Mouse (Mus musculus): ENCODE results near the gene Slc6a6. TPM values are rescaled to one million over a fixed set of nuclear protein-coding genes. Genes with fewer than 3 reads are reported as not detected.
A peak's percentile ranks its signal among the peaks of the same experiment; 100 is the strongest.

Gene Slc6a6
- polyA plus RNA-seq, 1 experiment from 2014 or later: 47.0 TPM

DNA sequence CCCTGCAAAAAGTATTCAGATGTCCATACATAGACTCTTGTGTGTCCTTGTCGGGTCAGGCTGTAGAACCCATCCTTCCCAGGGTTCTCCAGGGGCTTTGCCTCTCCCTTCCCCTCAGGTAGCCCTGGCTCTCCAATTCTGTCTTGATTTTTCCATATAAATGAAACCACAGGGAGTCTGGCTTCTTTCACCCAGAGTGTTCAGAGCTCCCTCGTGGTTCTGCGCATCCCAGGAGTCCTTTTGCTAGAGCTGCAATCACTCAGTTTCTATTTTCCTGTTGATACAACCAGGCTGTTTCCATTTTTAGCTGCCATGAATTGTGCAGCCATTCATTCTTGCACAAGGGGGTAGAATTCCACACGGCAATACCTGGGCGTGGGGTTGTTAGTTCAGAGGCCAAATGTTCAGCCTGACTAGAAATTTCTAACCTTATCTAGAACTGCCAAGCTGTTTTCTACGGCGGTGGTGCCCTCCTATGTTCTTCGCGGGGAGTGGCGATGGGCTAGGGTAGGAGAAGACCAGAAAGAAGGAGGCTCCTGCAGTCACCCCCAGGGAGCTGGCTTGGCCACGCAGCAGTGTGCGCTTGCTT, 5.3 kb upstream of the Slc6a6 start:
- DNase-seq (ENCODE audit: extremely low spot score, low spot score): no peak
- H3K36me3 ChIP-seq (replicated peaks): no peaks in the 10 kb centered on the region
- H3K9me3 ChIP-seq: no peaks in the 10 kb centered on the region
- WGBS: 56% methylated on average over 12 of the region's 12 CpGs
- H3K27me3 ChIP-seq (ENCODE audit: poor library complexity, severe bottlenecking): no peaks in the 10 kb centered on the region; the same call in 1 of the 2 replicates
- H3K4me1 ChIP-seq: peaks cover 28% of the 10 kb centered on the region
- no peak overlapping the region for H3K4me3 ChIP-seq
- peak overlapping the region; percentile 6; the same call in 1 of the 2 replicates for H3K27ac ChIP-seq

GRCm38 (mm10) chr6:91679095-91679577, 4.7 kb upstream of the Slc6a6 start:
- H3K36me3 ChIP-seq (replicated peaks): no peaks in the 10 kb centered on the region
- no peaks in the 10 kb centered on the region; the same call in 1 of the 2 replicates for H3K27me3 ChIP-seq (ENCODE audit: poor library complexity, severe bottlenecking)
- H3K27ac ChIP-seq: peak overlapping the region; percentile 6; the same call in 1 of the 2 replicates
- peaks cover 31% of the 10 kb centered on the region for H3K4me1 ChIP-seq
- H3K4me3 ChIP-seq: no peak overlapping the region
- H3K9me3 ChIP-seq: no peaks in the 10 kb centered on the region
- WGBS: 78% methylated on average over 10 of the region's 10 CpGs
- DNase-seq (ENCODE audit: extremely low spot score, low spot score): no peak

- H3K9me3 ChIP-seq: no peaks in the 10 kb centered on the region
- H3K27me3 ChIP-seq (ENCODE audit: poor library complexity, severe bottlenecking): no peaks in the 10 kb centered on the region; the same call in 1 of the 2 replicates
- H3K27ac ChIP-seq: no peak overlapping the region
- peaks cover 35% of the 10 kb centered on the region for H3K4me1 ChIP-seq
- WGBS: 85% methylated on average over 6 of the region's 6 CpGs
- H3K4me3 ChIP-seq: no peak overlapping the region
- no peaks in the 10 kb centered on the region for H3K36me3 ChIP-seq (replicated peaks)
- no peak for DNase-seq (ENCODE audit: extremely low spot score, low spot score)
These were observed 4.1 kb upstream of the Slc6a6 start for GRCm38 (mm10) chr6:91679716-91680115.

- Histone ChIP-seq H3K4me1 (peaks cover 53% of the 10 kb centered on the region), H3K4me3 (no peak overlapping the region), H3K27ac (no peak overlapping the region), H3K27me3 (ENCODE audit: poor library complexity, severe bottlenecking) (no peaks in the 10 kb centered on the region; the same call in 1 of the 2 replicates), H3K36me3 (replicated peaks) (no peaks in the 10 kb centered on the region), H3K9me3 (no peaks in the 10 kb centered on the region)
- 92% methylated on average over 4 of the region's 4 CpGs for WGBS
- no peak for DNase-seq (ENCODE audit: extremely low spot score, low spot score)
These were observed 2.0 kb upstream of the Slc6a6 start for GRCm38 (mm10) chr6:91681841-91682240.

DNA sequence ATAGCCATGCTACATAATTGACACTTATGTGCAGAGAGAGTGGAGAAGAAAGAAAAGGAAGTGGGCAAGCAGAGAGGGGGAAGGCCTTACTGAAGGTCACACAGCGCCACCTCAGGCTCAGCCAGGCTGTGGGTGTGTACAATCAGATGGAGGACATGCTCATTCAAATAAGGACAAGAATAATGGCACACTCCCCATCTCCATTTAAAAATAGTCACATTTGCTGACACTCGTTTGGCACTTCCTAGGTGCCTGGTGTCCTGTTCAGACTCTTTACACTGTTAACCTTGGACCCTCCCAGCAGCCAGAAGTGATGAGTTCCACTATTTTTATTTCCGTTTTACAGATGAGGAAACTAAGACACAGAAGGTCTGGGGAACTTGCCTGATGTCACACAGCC, 732 bp upstream of the Slc6a6 start:
- WGBS: 63% methylated on average over 3 of the region's 3 CpGs
- peak overlapping the region; percentile 75 for H3K4me3 ChIP-seq
- peaks cover 61% of the 10 kb centered on the region for H3K4me1 ChIP-seq
- H3K27me3 ChIP-seq (ENCODE audit: poor library complexity, severe bottlenecking): no peaks in the 10 kb centered on the region; the same call in 1 of the 2 replicates
- no peaks in the 10 kb centered on the region for H3K36me3 ChIP-seq (replicated peaks)
- H3K27ac ChIP-seq: peak overlapping the region; percentile 96
- no peaks in the 10 kb centered on the region for H3K9me3 ChIP-seq
- DNase-seq (ENCODE audit: extremely low spot score, low spot score): no peak

GRCm38 (mm10) chr6:91684474-91684829, 599 bp downstream of the Slc6a6 start:
- 7% methylated on average over 13 of the region's 13 CpGs for WGBS
- Histone ChIP-seq H3K4me3 (peak overlapping the region; percentile 75), H3K36me3 (replicated peaks) (no peaks in the 10 kb centered on the region), H3K27ac (peak overlapping the region; percentile 96), H3K9me3 (no peaks in the 10 kb centered on the region), H3K27me3 (ENCODE audit: poor library complexity, severe bottlenecking) (no peaks in the 10 kb centered on the region; the same call in 1 of the 2 replicates), H3K4me1 (peaks cover 57% of the 10 kb centered on the region)
- peak; percentile 23 for DNase-seq (ENCODE audit: extremely low spot score, low spot score)

GRCm38 (mm10) chr6:91684831-91685532, 1.1 kb downstream of the Slc6a6 start:
- Histone ChIP-seq H3K4me3 (peak overlapping the region; percentile 75), H3K36me3 (replicated peaks) (no peaks in the 10 kb centered on the region), H3K4me1 (peaks cover 58% of the 10 kb centered on the region), H3K27me3 (ENCODE audit: poor library complexity, severe bottlenecking) (no peaks in the 10 kb centered on the region), H3K9me3 (no peaks in the 10 kb centered on the region), H3K27ac (peak overlapping the region; percentile 96)
- DNase-seq (ENCODE audit: extremely low spot score, low spot score): peak; percentile 22
- WGBS: 28% methylated on average over 17 of the region's 17 CpGs

DNA sequence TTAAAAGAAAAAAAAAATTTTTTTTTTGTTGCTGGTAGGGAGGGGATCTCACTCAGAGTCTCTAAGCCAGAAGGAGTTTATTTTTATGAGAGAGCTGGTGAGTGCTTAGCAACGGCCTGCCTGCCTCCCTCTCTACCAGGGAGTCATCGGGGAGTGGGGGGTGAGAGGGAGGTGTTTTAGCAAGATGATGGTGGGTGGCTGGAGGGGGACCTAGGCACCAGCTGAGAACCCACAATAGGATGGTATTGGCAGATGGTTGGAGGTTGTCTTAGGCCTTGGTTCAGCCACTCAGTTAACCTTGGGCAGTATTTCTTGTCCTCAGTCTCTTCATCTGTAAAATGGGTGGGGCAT, 1.7 kb downstream of the Slc6a6 start:
- Histone ChIP-seq H3K4me3 (peak overlapping the region; percentile 75), H3K27ac (peak overlapping the region; percentile 96; the same call in 1 of the 2 replicates), H3K9me3 (no peaks in the 10 kb centered on the region), H3K36me3 (replicated peaks) (peaks cover 4% of the 10 kb centered on the region), H3K4me1 (peaks cover 64% of the 10 kb centered on the region), H3K27me3 (ENCODE audit: poor library complexity, severe bottlenecking) (no peaks in the 10 kb centered on the region)
- 71% methylated on average over 2 of the region's 2 CpGs for WGBS
- no peak for DNase-seq (ENCODE audit: extremely low spot score, low spot score)

DNA sequence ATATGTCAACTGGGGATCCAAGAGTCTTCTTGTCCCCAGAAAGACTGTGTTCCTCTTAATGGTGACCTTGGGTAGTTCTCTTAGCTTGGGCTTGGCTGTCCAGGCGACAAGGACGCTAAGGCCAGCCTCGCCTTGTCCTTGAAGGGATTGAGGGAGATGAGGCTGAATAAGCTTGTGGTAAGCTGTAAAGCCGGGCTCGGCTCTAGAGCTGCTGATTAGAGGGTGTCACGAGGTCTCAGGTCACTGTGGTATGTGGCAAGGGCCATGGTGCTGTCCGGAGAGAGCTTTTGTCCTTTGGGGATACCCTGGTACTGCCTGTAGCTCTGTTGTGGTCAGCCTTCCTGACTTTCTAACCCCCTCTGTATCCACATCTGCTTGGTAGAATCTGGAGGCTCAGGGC, 2.0 kb downstream of the Slc6a6 start:
- no peaks in the 10 kb centered on the region for H3K9me3 ChIP-seq
- peaks cover 68% of the 10 kb centered on the region for H3K4me1 ChIP-seq
- no peaks in the 10 kb centered on the region for H3K27me3 ChIP-seq (ENCODE audit: poor library complexity, severe bottlenecking)
- H3K27ac ChIP-seq: no peak overlapping the region
- WGBS: 84% methylated on average over 7 of the region's 7 CpGs
- H3K36me3 ChIP-seq (replicated peaks): peaks cover 8% of the 10 kb centered on the region
- DNase-seq (ENCODE audit: extremely low spot score, low spot score): no peak
- H3K4me3 ChIP-seq: peak overlapping the region; percentile 75

GRCm38 (mm10) chr6:91686597-91686996, 2.7 kb downstream of the Slc6a6 start:
- 74% methylated on average over 4 of the region's 4 CpGs for WGBS
- H3K4me1 ChIP-seq: peaks cover 70% of the 10 kb centered on the region
- H3K36me3 ChIP-seq (replicated peaks): peaks cover 15% of the 10 kb centered on the region
- H3K9me3 ChIP-seq: no peaks in the 10 kb centered on the region
- no peak for DNase-seq (ENCODE audit: extremely low spot score, low spot score)
- no peak overlapping the region for H3K27ac ChIP-seq
- H3K4me3 ChIP-seq: peak overlapping the region; percentile 75; the same call in 1 of the 2 replicates
- H3K27me3 ChIP-seq (ENCODE audit: poor library complexity, severe bottlenecking): no peaks in the 10 kb centered on the region

DNA sequence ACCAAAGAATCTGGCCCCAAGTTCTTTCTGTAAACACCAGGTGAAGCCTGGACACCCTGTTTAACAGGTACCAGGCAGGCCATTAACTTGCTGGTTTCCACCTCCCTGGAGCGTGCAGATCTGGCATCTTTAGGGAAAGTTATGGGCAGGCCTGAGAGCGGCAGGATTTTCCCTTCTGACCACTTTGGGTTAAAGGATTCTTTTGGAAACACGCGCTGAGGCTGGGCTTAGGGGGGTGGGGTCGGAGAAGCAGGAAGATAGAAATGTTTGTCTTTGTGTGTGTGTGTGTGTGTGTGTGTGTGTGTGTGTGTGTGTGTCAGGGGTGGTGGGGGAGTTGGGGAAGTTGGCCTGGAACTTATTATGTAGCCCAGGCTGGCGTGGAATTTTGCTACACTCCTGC, 4.2 kb downstream of the Slc6a6 start:
- Histone ChIP-seq H3K27me3 (ENCODE audit: poor library complexity, severe bottlenecking) (no peaks in the 10 kb centered on the region), H3K4me3 (no peak overlapping the region), H3K36me3 (replicated peaks) (peaks cover 26% of the 10 kb centered on the region), H3K4me1 (peaks cover 68% of the 10 kb centered on the region), H3K9me3 (no peaks in the 10 kb centered on the region), H3K27ac (no peak overlapping the region)
- WGBS: 74% methylated on average over 6 of the region's 6 CpGs
- no peak for DNase-seq (ENCODE audit: extremely low spot score, low spot score)

- Histone ChIP-seq H3K4me3 (no peak overlapping the region), H3K9me3 (no peaks in the 10 kb centered on the region), H3K27me3 (ENCODE audit: poor library complexity, severe bottlenecking) (no peaks in the 10 kb centered on the region), H3K36me3 (replicated peaks) (peaks cover 26% of the 10 kb centered on the region), H3K27ac (0 out of 2 replicates have a peak overlapping the region, but pooled peaks have one; percentile 20), H3K4me1 (peaks cover 63% of the 10 kb centered on the region)
- DNase-seq (ENCODE audit: extremely low spot score, low spot score): no peak
These were observed 5.4 kb downstream of the Slc6a6 start for GRCm38 (mm10) chr6:91689231-91689630.

DNA sequence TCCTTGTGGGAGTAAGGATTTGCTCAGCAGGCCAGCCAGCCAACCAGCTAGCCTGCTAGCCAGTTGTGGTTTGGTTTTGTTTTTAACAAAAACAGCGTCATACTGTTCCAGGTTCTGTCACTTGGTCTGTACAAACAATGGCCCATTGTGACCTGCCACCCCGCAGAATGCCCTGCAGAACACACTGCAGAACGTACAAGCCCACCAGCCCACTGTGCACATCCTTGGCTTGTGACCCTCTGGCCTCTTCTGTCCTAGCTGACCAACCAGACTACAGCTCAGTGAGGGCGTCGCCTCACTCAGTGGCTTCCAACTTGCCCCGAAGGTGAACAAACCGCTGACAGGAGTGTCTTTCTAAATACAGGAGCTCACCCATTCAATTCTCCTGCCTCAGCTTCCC, 6.4 kb downstream of the Slc6a6 start:
- Histone ChIP-seq H3K4me1 (peaks cover 62% of the 10 kb centered on the region), H3K36me3 (replicated peaks) (peaks cover 26% of the 10 kb centered on the region), H3K27me3 (ENCODE audit: poor library complexity, severe bottlenecking) (no peaks in the 10 kb centered on the region), H3K9me3 (no peaks in the 10 kb centered on the region), H3K27ac (no peak overlapping the region), H3K4me3 (no peak overlapping the region)
- no peak for DNase-seq (ENCODE audit: extremely low spot score, low spot score)
- WGBS: 64% methylated on average over 7 of the region's 7 CpGs

Data from forebrain, embryonic 10.5 days (tissue).